Mouse (Mus musculus) forebrain, embryonic 13.5 days (tissue): ENCODE measurements around the gene Clip2. TPM values are rescaled to one million over a fixed set of nuclear protein-coding genes. Genes with fewer than 3 reads are reported as not detected.

Source experiments
- ATAC-seq: fragments of 200-750 bp; cut with Nextera tagmentation; 2 replicates; pipeline ENCODE4 v1.8.0; 2017
- H3K27ac ChIP-seq: fragments of 300-500 bp; sonication (generic); 2 replicates; pipeline ENCODE4 v1.5.1; 2015; ENCODE audit warnings: inconsistent platforms, mild to moderate bottlenecking, moderate library complexity
- H3K27me3 ChIP-seq: fragments of 300-500 bp; sonication (generic); 2 replicates; pipeline ENCODE4 v1.6.1; 2015; ENCODE audit warnings: mild to moderate bottlenecking, inconsistent platforms
- H3K36me3 ChIP-seq: fragments of 300-500 bp; sonication (generic); 2 replicates; pipeline ENCODE4 v1.6.1; 2015; ENCODE audit warnings: mild to moderate bottlenecking, inconsistent platforms; ENCODE audit not compliant: poor library complexity, severe bottlenecking
- H3K4me1 ChIP-seq: fragments of 300-500 bp; sonication (generic); 2 replicates; pipeline ENCODE4 v1.6.1; 2015; ENCODE audit warnings: inconsistent platforms
- H3K4me2 ChIP-seq: fragments of 300-500 bp; sonication (generic); 2 replicates; pipeline ENCODE4 v1.6.1; 2015; ENCODE audit warnings: inconsistent platforms, mild to moderate bottlenecking, moderate library complexity
- H3K4me3 ChIP-seq: fragments of 300-500 bp; sonication (generic); 2 replicates; pipeline ENCODE4 v1.5.1; 2015; ENCODE audit warnings: mild to moderate bottlenecking, inconsistent platforms
- H3K9ac ChIP-seq: fragments of 300-500 bp; sonication (generic); 2 replicates; pipeline ENCODE4 v1.6.1; 2015; ENCODE audit warnings: mild to moderate bottlenecking, inconsistent platforms
- H3K9me3 ChIP-seq: fragments of 300-500 bp; sonication (generic); replicated peaks from 2 replicates; pipeline ENCODE4 v1.6.1; 2016; ENCODE audit warnings: inconsistent platforms
- WGBS: fragments of 180-500 bp; shearing (Covaris S2); methylation state at CpG from one replicate; pipeline ENCODE4 v1.1.7; 2015; 5-methylcytosine and 5-hydroxymethylcytosine counted together
- microRNA-seq: library from miRNA; unstranded; fragments of <30 nt; microRNA quantifications from one replicate; pipeline ENCODE4, GENCODE M21; 2016
- polyA plus RNA-seq: library from polyadenylated mRNA; unstranded; fragments of >200 nt; fragmentation: Nextera tagmentation; extraction: Ambion mirVana; gene quantifications from 2 replicates; pipeline ENCODE4 v1.2.1, GENCODE M21; 2015

Gene Clip2
- polyA plus RNA-seq, 1 experiment from 2014 or later = 9.4 TPM

DNA sequence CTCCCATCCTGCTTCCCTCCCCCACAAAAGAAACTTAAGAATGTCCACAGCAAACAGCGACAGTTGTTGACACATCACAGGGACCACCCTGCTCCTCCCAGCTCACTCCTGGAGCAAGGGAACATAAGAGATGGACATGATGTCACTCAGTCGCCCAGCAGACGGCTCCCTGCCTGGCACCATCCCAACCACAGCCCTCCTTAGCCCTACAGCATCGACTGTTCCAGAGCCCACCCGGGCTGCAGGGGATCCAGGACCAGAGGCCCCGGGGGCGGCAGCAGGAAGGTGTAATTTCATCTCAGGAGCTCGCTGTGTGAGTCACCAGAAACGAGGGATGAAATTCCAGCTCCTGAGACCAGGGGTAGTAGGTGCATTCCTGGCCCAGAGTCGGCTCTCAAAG is 106.3 kb downstream of the Clip2 start:
- no peak overlapping the region; the same call in 1 of the 2 replicates for H3K9ac ChIP-seq
- H3K4me1 ChIP-seq = peaks cover 12% of the 10 kb centered on the region
- peaks cover 12% of the 10 kb centered on the region for H3K9me3 ChIP-seq
- H3K36me3 ChIP-seq = peaks cover 45% of the 10 kb centered on the region
- no peaks in the 10 kb centered on the region for H3K27me3 ChIP-seq
- no peak overlapping the region for H3K4me2 ChIP-seq
- H3K27ac ChIP-seq = no peak overlapping the region
- H3K4me3 ChIP-seq = no peak overlapping the region
- 0 out of 2 replicates have a peak, but pooled peaks have one; percentile 24 for ATAC-seq
- WGBS = 71% methylated on average over 10 of the region's 10 CpGs

DNA sequence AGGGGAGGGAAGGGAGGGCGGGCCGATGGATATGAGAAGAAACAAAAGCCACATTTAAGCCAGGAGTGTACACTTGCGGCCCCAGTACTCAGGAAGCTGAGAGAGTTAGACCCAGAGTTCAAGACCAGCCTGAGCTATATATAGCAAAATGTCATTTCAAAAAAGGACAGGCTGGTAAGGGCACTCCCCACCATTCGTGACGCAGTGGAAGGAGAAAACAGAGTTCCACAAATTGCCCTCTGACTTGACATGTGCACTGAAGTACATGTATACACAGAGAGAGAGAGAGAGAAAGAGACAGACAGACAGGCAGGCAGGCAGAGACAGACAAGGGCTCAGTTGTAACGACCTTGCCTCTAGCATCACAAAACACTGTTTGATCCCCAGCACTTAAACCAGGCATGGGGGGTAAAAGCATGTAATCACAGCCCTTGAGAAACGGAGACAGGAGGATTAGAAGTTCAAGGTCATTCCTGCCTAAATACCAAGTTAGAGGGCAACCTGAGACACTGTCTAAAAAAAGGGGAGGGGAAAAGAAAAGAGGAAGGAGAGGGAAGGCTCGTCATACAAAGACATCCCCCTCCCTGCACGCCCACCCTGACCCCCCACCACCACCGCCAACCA is 106.9 kb downstream of the Clip2 start:
- ATAC-seq = no peak
- Histone ChIP-seq H3K4me2 (no peak overlapping the region), H3K4me1 (peaks cover 12% of the 10 kb centered on the region), H3K9ac (no peak overlapping the region), H3K9me3 (peaks cover 12% of the 10 kb centered on the region), H3K27ac (no peak overlapping the region), H3K27me3 (no peaks in the 10 kb centered on the region), H3K4me3 (no peak overlapping the region), H3K36me3 (peaks cover 50% of the 10 kb centered on the region)
- 73% methylated on average over 10 of the region's 10 CpGs for WGBS

DNA sequence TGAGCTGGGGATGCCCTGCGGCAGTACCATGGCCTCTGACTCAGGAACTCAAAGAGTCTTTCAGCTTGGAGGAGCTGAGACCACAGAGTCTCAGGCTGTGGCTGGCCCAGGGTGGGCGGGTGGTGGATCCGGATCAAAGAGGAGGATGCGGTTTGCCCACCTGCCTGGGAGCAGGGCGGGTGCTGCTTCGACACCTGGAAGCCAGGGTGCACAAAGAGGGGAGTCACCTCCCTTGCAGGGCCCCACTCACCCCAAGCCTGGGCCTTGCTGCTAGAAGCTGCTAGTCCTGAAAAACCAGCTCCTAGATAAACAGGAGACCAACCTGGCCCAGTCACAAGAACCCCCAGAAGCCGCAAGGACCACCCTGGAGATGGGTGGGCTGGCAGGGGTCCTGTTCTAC is 107.8 kb downstream of the Clip2 start:
- ATAC-seq = no peak
- Histone ChIP-seq H3K4me1 (peaks cover 19% of the 10 kb centered on the region), H3K4me3 (no peak overlapping the region), H3K27me3 (no peaks in the 10 kb centered on the region), H3K4me2 (no peak overlapping the region), H3K9me3 (peaks cover 12% of the 10 kb centered on the region), H3K27ac (no peak overlapping the region), H3K9ac (no peak overlapping the region), H3K36me3 (peaks cover 59% of the 10 kb centered on the region)
- WGBS = 97% methylated on average over 7 of the region's 7 CpGs

DNA sequence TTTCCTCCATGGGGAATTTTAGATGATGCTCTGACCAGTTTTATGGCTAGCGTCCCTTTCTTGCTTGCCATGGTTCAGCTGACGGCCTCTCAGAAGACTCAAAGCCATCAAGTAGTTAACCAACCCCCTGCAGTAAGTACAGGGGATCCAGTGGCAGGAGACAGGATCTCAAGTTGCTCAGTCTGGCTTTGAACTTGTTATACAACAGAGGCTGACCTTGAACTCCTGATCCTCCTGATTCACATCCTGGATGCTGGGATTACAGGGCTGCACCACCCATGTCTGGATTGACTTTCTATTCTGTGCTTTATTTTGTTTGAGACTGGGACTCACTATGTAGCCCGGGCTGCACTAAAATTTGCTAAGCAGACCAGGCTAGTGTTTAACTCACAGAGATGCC is 110.2 kb downstream of the Clip2 start:
- no peak for ATAC-seq
- peaks cover 12% of the 10 kb centered on the region; the same call in 1 of the 2 replicates for H3K9me3 ChIP-seq
- no peak overlapping the region for H3K4me3 ChIP-seq
- H3K9ac ChIP-seq = no peak overlapping the region
- peaks cover 67% of the 10 kb centered on the region for H3K36me3 ChIP-seq
- 94% methylated on average over 3 of the region's 3 CpGs for WGBS
- no peaks in the 10 kb centered on the region for H3K27me3 ChIP-seq
- no peak overlapping the region for H3K27ac ChIP-seq
- H3K4me2 ChIP-seq = no peak overlapping the region
- H3K4me1 ChIP-seq = peaks cover 29% of the 10 kb centered on the region

DNA sequence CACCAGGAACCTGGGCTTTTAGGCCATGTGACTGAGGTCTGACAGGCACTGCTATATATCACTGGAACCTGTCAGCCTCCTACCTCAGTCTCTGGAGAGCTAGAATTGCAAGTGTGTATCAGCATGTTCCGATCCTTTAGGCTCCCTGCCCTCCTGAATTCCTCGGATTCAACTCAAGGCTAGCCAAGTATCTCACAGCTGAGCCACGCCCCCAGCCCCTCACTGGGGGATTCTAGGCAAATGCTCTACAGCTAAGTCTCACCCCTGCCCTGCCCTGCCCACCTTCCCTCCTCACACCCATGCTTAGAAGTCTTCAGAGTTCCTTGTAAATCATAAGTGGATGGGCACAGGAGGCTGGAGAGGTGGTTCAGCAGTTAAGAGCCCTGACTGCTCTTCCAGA is 111.1 kb downstream of the Clip2 start:
- Histone ChIP-seq H3K4me2 (no peak overlapping the region), H3K4me1 (peaks cover 36% of the 10 kb centered on the region), H3K9ac (no peak overlapping the region), H3K27ac (no peak overlapping the region), H3K27me3 (no peaks in the 10 kb centered on the region), H3K36me3 (peaks cover 64% of the 10 kb centered on the region), H3K9me3 (peaks cover 12% of the 10 kb centered on the region; the same call in 1 of the 2 replicates), H3K4me3 (no peak overlapping the region)
- 90% methylated on average over 3 of the region's 3 CpGs for WGBS
- ATAC-seq = no peak

DNA sequence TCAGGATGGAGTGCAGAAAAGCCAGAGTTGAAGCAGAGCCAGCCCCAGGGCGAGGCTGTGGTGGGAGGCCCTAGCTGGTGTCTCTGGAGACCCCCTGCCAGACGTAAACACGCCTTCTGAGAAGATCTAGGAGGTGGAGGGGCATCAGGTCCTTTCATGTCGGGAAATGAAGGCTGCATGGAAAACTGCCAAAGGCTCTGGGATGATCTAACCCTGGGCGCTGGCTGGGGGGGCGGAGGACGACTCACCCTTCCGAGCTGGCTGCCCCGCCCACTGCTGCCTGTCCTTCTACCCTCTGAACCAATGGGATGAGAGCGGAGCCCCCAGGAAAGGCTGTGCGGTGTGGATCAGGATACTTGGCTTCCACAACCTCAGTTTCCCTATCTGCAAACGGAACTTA is 112.1 kb downstream of the Clip2 start:
- H3K27me3 ChIP-seq = no peaks in the 10 kb centered on the region
- 80% methylated on average over 12 of the region's 12 CpGs for WGBS
- no peak overlapping the region for H3K4me3 ChIP-seq
- no peak overlapping the region for H3K4me2 ChIP-seq
- no peak for ATAC-seq
- H3K9me3 ChIP-seq = peaks cover 12% of the 10 kb centered on the region; the same call in 1 of the 2 replicates
- peaks cover 32% of the 10 kb centered on the region for H3K4me1 ChIP-seq
- H3K36me3 ChIP-seq = peaks cover 64% of the 10 kb centered on the region
- no peak overlapping the region; the same call in 1 of the 2 replicates for H3K27ac ChIP-seq
- H3K9ac ChIP-seq = no peak overlapping the region

DNA sequence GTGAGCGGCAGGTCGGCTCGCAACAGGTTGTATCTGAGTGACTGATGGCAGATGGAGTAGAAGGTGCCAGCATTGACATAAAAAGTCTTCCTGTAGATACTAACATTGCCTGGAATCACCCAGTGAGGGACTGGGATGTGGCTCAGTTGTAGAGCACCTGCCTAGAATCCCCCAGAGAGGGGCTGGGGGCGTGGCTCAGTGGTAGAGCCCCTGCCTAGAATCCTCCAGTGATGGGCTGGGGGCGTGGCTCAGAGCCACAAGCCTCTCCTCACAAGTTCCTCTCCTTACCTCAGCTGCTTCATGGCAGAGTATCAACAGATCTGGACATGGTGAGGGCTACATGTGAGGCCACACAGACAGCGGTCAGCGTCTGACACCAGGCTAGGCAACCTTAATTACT is 112.8 kb downstream of the Clip2 start:
- no peak for ATAC-seq
- peaks cover 32% of the 10 kb centered on the region for H3K4me1 ChIP-seq
- H3K9ac ChIP-seq = no peak overlapping the region
- H3K4me3 ChIP-seq = no peak overlapping the region
- no peaks in the 10 kb centered on the region for H3K27me3 ChIP-seq
- over 99% methylated on average over 7 of the region's 7 CpGs for WGBS
- H3K27ac ChIP-seq = no peak overlapping the region
- H3K36me3 ChIP-seq = peaks cover 60% of the 10 kb centered on the region
- peaks cover 12% of the 10 kb centered on the region; the same call in 1 of the 2 replicates for H3K9me3 ChIP-seq
- no peak overlapping the region for H3K4me2 ChIP-seq

Small RNAs within 50 kb of the gene (microRNA-seq; reads per million reads assigned to microRNA genes)
- gene Gm26340 (not detected), gene Mir7228 (not detected)

Other genes starting within 250 kb of the Clip2 start
- gene Gtf2i, start 237.7 kb downstream of the Clip2 start, polyA plus RNA-seq = 181 and 195 TPM in 2 replicates
- gene Gtf2ird1, start 95.7 kb downstream of the Clip2 start, polyA plus RNA-seq = 72.9 and 80.2 TPM in 2 replicates
- 0.31 and 0.52 TPM in 2 replicates for gene Syna, start 7.7 kb upstream of the Clip2 start, polyA plus RNA-seq
- gene Rfc2, start 28.9 kb upstream of the Clip2 start, polyA plus RNA-seq = 285 and 304 TPM in 2 replicates
- 3.4 and 5.3 TPM in 2 replicates for gene Lat2, start 62.6 kb upstream of the Clip2 start, polyA plus RNA-seq
- gene Eif4h, start 87.1 kb upstream of the Clip2 start, polyA plus RNA-seq = 402 and 441 TPM in 2 replicates
- gene Limk1, start 136.2 kb upstream of the Clip2 start, polyA plus RNA-seq = 13.8 and 14.1 TPM in 2 replicates
- gene Eln, start 194.9 kb upstream of the Clip2 start, polyA plus RNA-seq = 3.4 and 3.5 TPM in 2 replicates